Mouse (Mus musculus): ENCODE results near the gene Rnd2.
A peak's percentile ranks its signal among the peaks of the same experiment; 100 is the strongest.
"Not testable (repeated sequence)": the region's sequence is repeated elsewhere in the genome, so short reads cannot be mapped to it uniquely, and the experiment has no call there.

Rnd2 gene

GRCm38 (mm10) chr11:101468731-101469130 lies 3.9 kb downstream of the Rnd2 start:
- DNase-seq (ENCODE audit: low read depth) = no peak

- DNase-seq (ENCODE audit: low read depth) = no peak
Observed at GRCm38 (mm10) chr11:101469155-101469554, 4.4 kb downstream of the Rnd2 start.

- no peak for DNase-seq (ENCODE audit: low read depth)
Observed at GRCm38 (mm10) chr11:101470206-101470605, 5.4 kb downstream of the Rnd2 start.

GRCm38 (mm10) chr11:101471926-101472325 lies 7.1 kb downstream of the Rnd2 start:
- no peak for DNase-seq (ENCODE audit: low read depth)

GRCm38 (mm10) chr11:101472336-101472735 lies 7.5 kb downstream of the Rnd2 start:
- no peak for DNase-seq (ENCODE audit: low read depth)

GRCm38 (mm10) chr11:101473686-101474085 lies 8.9 kb downstream of the Rnd2 start:
- not testable (repeated sequence) for DNase-seq (ENCODE audit: low read depth)

GRCm38 (mm10) chr11:101474298-101474697 lies 9.5 kb downstream of the Rnd2 start:
- no peak for DNase-seq (ENCODE audit: low read depth)

- not testable (repeated sequence) for DNase-seq (ENCODE audit: low read depth)
Observed at GRCm38 (mm10) chr11:101476361-101476760, 11.6 kb downstream of the Rnd2 start.

- no peak for DNase-seq (ENCODE audit: low read depth)
Observed at GRCm38 (mm10) chr11:101477194-101477551, 12.4 kb downstream of the Rnd2 start.

GRCm38 (mm10) chr11:101477552-101478211 lies 12.9 kb downstream of the Rnd2 start:
- no peak for DNase-seq (ENCODE audit: low read depth)

GRCm38 (mm10) chr11:101479171-101479635 lies 14.4 kb downstream of the Rnd2 start:
- DNase-seq (ENCODE audit: low read depth) = no peak

- no peak for DNase-seq (ENCODE audit: low read depth)
Observed at GRCm38 (mm10) chr11:101480912-101481311, 16.1 kb downstream of the Rnd2 start.

- DNase-seq (ENCODE audit: low read depth) = no peak
Observed at GRCm38 (mm10) chr11:101483804-101484203, 19.0 kb downstream of the Rnd2 start.

- no peak for DNase-seq (ENCODE audit: low read depth)
Observed at GRCm38 (mm10) chr11:101484245-101484644, 19.4 kb downstream of the Rnd2 start.

GRCm38 (mm10) chr11:101484814-101485213 lies 20.0 kb downstream of the Rnd2 start:
- no peak for DNase-seq (ENCODE audit: low read depth)

GRCm38 (mm10) chr11:101485509-101486028 lies 20.8 kb downstream of the Rnd2 start:
- peak; percentile 38 for DNase-seq (ENCODE audit: low read depth)

- no peak for DNase-seq (ENCODE audit: low read depth)
Observed at GRCm38 (mm10) chr11:101486126-101486525, 21.3 kb downstream of the Rnd2 start.

- DNase-seq (ENCODE audit: low read depth) = no peak
Observed at GRCm38 (mm10) chr11:101506269-101506780, 41.5 kb downstream of the Rnd2 start.

GRCm38 (mm10) chr11:101507090-101507489 lies 42.3 kb downstream of the Rnd2 start:
- DNase-seq (ENCODE audit: low read depth) = peak; percentile 10

- DNase-seq (ENCODE audit: low read depth) = no peak
Observed at GRCm38 (mm10) chr11:101518937-101519336, 54.1 kb downstream of the Rnd2 start.

GRCm38 (mm10) chr11:101519364-101519763 lies 54.6 kb downstream of the Rnd2 start:
- DNase-seq (ENCODE audit: low read depth) = no peak

Measured in 416B (cell line).